Mouse (Mus musculus) left cerebral cortex, postnatal 10 days (tissue): ENCODE data around the gene Ralgps2. TPM values are rescaled to one million over a fixed set of nuclear protein-coding genes. Genes with fewer than 3 reads are reported as not detected.

Source experiments
- DNase-seq, 2 experiments: peaks; one replicate each; pipeline ENCODE4 v3.0.0; 2021 to 2022; ENCODE audit warnings: low spot score in 2 of 2, mixed read lengths in 1 of 2; ENCODE audit errors: extremely low spot score in 1 of 2
- intact Hi-C: fragments of 180-260 bp; cut with DNase I; formaldehyde crosslinking; loops from one replicate; pipeline ENCODE4 v1.15.1; 2025
- total RNA-seq, 2 experiments: library from RNA; stranded (reverse); gene quantifications; 2 replicates each; pipeline ENCODE4 v1.2.3; 2021

Ralgps2 gene
- total RNA-seq, 2 experiments from 2014 or later: 55.7 to 58.3 TPM

DNA sequence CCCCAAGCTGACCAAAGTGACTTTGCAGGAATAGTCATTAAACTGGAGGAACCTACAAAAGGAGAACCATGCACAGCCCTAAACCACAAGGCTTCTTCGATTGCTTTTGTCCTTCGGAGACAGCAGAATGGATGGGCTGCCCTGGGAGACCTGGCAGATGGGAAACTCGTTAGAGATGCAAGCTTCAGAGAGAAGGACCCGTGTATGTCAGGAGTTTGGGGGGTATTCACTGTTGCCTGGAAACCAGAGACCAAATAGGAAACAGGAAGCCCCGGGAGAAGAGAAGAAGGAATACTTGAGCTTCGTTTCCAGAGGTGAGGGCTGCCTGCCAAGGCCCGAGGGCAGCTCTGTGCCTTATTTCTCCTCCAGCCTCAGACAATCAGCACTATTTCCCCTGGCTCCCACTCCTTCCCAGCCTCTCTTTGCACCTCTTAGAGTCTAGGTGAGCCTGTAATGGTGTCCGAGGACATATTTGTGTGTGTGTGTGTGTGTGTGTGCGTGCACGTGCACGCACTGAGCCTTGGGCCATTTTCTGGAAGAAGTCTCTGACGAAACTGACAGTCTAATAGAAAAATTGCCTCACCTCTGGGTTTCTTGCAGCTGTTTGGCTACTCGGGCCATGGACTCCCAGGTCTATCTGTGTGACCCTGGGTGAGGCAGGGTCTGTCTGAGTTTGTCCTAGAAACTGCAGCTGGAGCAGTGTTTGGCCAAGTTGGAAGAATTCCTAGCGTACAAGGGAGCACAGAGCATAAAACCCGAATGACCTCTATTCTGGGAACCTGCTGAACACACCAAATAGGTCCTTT lies 184.6 kb downstream of the Ralgps2 start:
- peak in 1 of 2 experiments; percentile 15 for DNase-seq
- intact Hi-C loops: loop anchor here (5.0 kb wide), 2 partner anchors 52 to 132 kb away; no protein-coding TSS in a partner anchor

Other genes with a start within 250 kb of the Ralgps2 start
- gene Fam20b, start 220.5 kb downstream of the Ralgps2 start, total RNA-seq: 10 to 100 TPM; 63.2 to 65.0 TPM
- 1 to 10 TPM in 1 of 2 experiments, under 1 TPM in 1; 0.81 to 1.0 TPM for gene Angptl1, start 101.1 kb downstream of the Ralgps2 start, total RNA-seq
- under 1 TPM in 1 of 2 experiments, not detected in 1; 0.61 TPM for gene Tex35, start 169.1 kb upstream of the Ralgps2 start, total RNA-seq